Mouse (Mus musculus) embryonic fibroblast, embryonic 13.5 days (primary cell): ENCODE measurements around the gene Zranb1. TPM values are rescaled to one million over a fixed set of nuclear protein-coding genes. Genes with fewer than 3 reads are reported as not detected.
A peak's percentile ranks its signal among the peaks of the same experiment; 100 is the strongest.

ENCODE experiments used
- H3K27ac ChIP-seq: 2 replicates; pipeline ENCODE4 v1.5.1; 2012; ENCODE audit warnings: low read length, control low read depth, inconsistent platforms; ENCODE audit not compliant: insufficient read depth
- H3K4me1 ChIP-seq: 2 replicates; pipeline ENCODE4 v1.6.1; 2011; ENCODE audit warnings: low read length; ENCODE audit not compliant: control insufficient read depth, insufficient read depth
- H3K4me3 ChIP-seq: 2 replicates; pipeline ENCODE4 v1.5.1; 2011; ENCODE audit warnings: mild to moderate bottlenecking, control low read depth, low read length; ENCODE audit not compliant: insufficient read depth
- CTCF ChIP-seq: IDR thresholded peaks from 2 replicates; pipeline ENCODE4 v1.5.1; 2011; ENCODE audit warnings: mild to moderate bottlenecking, control low read depth, low read length, moderate library complexity, borderline replicate concordance; ENCODE audit not compliant: insufficient read depth
- POLR2A ChIP-seq: IDR thresholded peaks from 2 replicates; pipeline ENCODE4 v1.6.1; 2011; ENCODE audit warnings: low read depth, mild to moderate bottlenecking, control low read depth, low read length, moderate library complexity
- polyA plus RNA-seq: library from polyadenylated mRNA; stranded (reverse); fragments of >200 nt; gene quantifications from 2 replicates; pipeline ENCODE4 v1.2.4, GENCODE M21; 2011; ENCODE audit warnings: low read depth; ENCODE audit not compliant: missing spikeins, insufficient read length

Zranb1 gene
- polyA plus RNA-seq, 1 experiment, result 24.1 TPM

DNA sequence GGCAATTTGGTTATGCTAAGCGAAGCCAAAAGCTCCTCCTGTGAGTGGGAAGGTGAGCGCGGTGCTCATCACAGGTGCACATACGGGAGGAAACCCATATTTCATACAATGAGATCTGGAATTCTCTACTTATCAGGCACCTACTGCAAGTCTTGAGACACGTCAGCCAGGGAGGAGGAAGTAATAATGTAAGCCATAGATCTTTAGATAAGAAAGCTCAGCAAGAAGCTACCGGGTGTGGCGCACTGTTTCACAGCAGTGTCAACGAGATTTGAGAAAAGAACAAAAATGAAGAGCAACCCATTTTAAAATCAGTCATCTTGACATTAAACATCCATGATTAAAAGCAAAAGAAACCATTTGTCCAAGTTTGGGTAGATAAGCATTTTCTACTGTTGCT, 98.1 kb downstream of the Zranb1 start:
- peaks cover 10% of the 10 kb centered on the region for H3K4me1 ChIP-seq
- TF ChIP-seq POLR2A (no peak), CTCF (no peak)
- no peak overlapping the region for H3K27ac ChIP-seq
- H3K4me3 ChIP-seq, result no peak overlapping the region

- Histone ChIP-seq H3K4me3 (no peak overlapping the region), H3K4me1 (peaks cover 15% of the 10 kb centered on the region), H3K27ac (no peak overlapping the region)
- TF ChIP-seq CTCF (no peak), POLR2A (no peak)
Measured at GRCm38 (mm10) chr7:133029496-133030047, 98.6 kb downstream of the Zranb1 start.

GRCm38 (mm10) chr7:133032589-133033203, 101.8 kb downstream of the Zranb1 start:
- Histone ChIP-seq H3K4me3 (no peak overlapping the region), H3K27ac (no peak overlapping the region), H3K4me1 (peaks cover 14% of the 10 kb centered on the region)
- TF ChIP-seq CTCF (peak; percentile 70; the same call in 1 of the 2 replicates), POLR2A (no peak)

DNA sequence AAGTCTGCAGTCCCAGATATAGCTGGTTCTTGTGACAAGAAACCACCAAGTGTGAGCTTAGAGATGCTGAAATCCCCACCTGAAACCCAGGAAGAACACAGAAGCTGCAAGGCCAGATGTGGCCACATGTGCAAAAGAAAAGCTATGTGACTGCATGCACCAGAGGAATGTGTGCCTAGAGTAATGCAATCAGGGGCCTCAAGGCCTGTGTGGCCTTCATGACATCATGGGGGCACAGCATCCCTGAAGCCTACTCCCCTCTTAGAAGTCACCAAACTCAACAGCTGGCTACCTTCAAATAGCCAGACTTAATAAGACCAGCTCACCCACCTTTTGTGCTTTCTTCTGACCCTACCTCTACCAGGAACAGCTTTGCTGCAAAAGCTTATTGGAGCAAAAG, 105.0 kb downstream of the Zranb1 start:
- TF ChIP-seq CTCF, result no peak
- no peak for TF ChIP-seq POLR2A
- Histone ChIP-seq H3K27ac (no peak overlapping the region), H3K4me3 (no peak overlapping the region), H3K4me1 (peaks cover 23% of the 10 kb centered on the region)

Other genes with a start within 250 kb of the Zranb1 start
- gene Fam53b, start 117.3 kb upstream of the Zranb1 start, polyA plus RNA-seq, result 10.3 and 12.5 TPM in 2 replicates
- gene Eef1akmt2, start 78.5 kb upstream of the Zranb1 start, polyA plus RNA-seq, result 34.4 and 38.1 TPM in 2 replicates
- gene Abraxas2, start 71.9 kb upstream of the Zranb1 start, polyA plus RNA-seq, result 50.1 and 51.8 TPM in 2 replicates
- gene Fgfr2, start 192.2 kb downstream of the Zranb1 start, polyA plus RNA-seq, result 50.0 and 59.9 TPM in 2 replicates
- 56.4 and 59.9 TPM in 2 replicates for gene Ctbp2, start 193.2 kb downstream of the Zranb1 start, polyA plus RNA-seq